Comparison of ENCODE assay signal across 9 mouse cellular contexts in genomic region chr1:86538383-86538782, GRCm38 (mm10). TPM values are rescaled to one million over a fixed set of nuclear protein-coding genes. Genes with fewer than 3 reads are reported as not detected.
DNase-seq lines count a peak whose midpoint lies in the region; TF ChIP-seq lines count a peak whose summit lies in the region.
"Had no signal": no experiment of that assay in that cellular context is flagged by ENCODE, and none has a peak within 500 bp of the region (broad histone marks: within the 10 kb centered on the region; RNA-seq: fewer than 3 reads in every experiment).

No protein-coding gene starts in this region.

- no peak overlapping the region for H3K4me3 ChIP-seq in cerebellum, adult 2 months (replicated peaks; ENCODE audit: insufficient read depth, low read depth, low read length)
- H3K4me3 ChIP-seq in left cerebral cortex, adult 2 months: no peak overlapping the region
- H3K4me3 ChIP-seq in E14TG2a.4 (replicated peaks; ENCODE audit: low read length): no peak overlapping the region
- H3K4me3 ChIP-seq: limb, embryonic 15.5 days had no signal

- DNase-seq in cerebellum, adult 2 months: peak in 1 of 2 experiments; percentile 15
- no peak for DNase-seq in cerebellum, adult 8-10 months
- DNase-seq in left cerebral cortex, adult 2 months (ENCODE audit: extremely low spot score in 1 of 2, low spot score in 2 of 2): no peak
- no peak for DNase-seq in left cerebral cortex, postnatal 36 days (ENCODE audit: low spot score in 2 of 2)
- DNase-seq in induced T-regulatory cell, adult 2 months (ENCODE audit: low read depth): peak; percentile 53
- DNase-seq in layer of hippocampus, postnatal 14 days (ENCODE audit: low spot score in 2 of 2): no peak
- DNase-seq in adrenal gland, adult (ENCODE audit: inconsistent age in 2 of 2, low spot score in 1 of 2): no peak

- no peaks in the 10 kb centered on the region for H3K9me3 ChIP-seq in E14TG2a.4 (ENCODE audit: low read length)
- H3K9me3 ChIP-seq: limb, embryonic 15.5 days had no signal

- WGBS in cerebellum, adult 2 months: 73% methylated on average over 3 of the region's 3 CpGs

- TF ChIP-seq CTCF in cerebellum, adult 2 months (IDR thresholded peaks at IDR 0.05; ENCODE audit: borderline replicate concordance, insufficient read depth, low read depth, low read length): peak; percentile 18; the same call in 1 of the 2 replicates
- peak; percentile 42 for TF ChIP-seq CTCF in left cerebral cortex, adult 2 months (IDR thresholded peaks at IDR 0.05)
- peak; percentile 55 for TF ChIP-seq CTCF in E14TG2a.4 (conservative IDR thresholded peaks at IDR 0.05; ENCODE audit: low read length)

- no peaks in the 10 kb centered on the region for H3K27me3 ChIP-seq in cerebellum, adult 2 months (ENCODE audit: control insufficient read depth, insufficient read depth, low read length)
- no peaks in the 10 kb centered on the region for H3K27me3 ChIP-seq in E14TG2a.4 (ENCODE audit: insufficient read depth, low read length)
- H3K27me3 ChIP-seq: limb, embryonic 15.5 days had no signal

- H3K4me1 ChIP-seq in cerebellum, adult 2 months (ENCODE audit: control insufficient read depth, insufficient read depth, low read length): no peaks in the 10 kb centered on the region
- peaks cover 22% of the 10 kb centered on the region for H3K4me1 ChIP-seq in E14TG2a.4 (replicated peaks; ENCODE audit: low read depth, low read length)
- H3K4me1 ChIP-seq: limb, embryonic 15.5 days had no signal

- intact Hi-C loops in left cerebral cortex, adult 2 months (cut with DNase I): no loop called here
- intact Hi-C loops in left cerebral cortex, postnatal 36 days (cut with DNase I): loop anchor here (10.0 kb wide), 1 partner anchor 184 kb away; the partner anchor contains the start of gene Ncl

- H3K36me3 ChIP-seq in E14TG2a.4 (ENCODE audit: insufficient read depth, low read length): peaks cover 18% of the 10 kb centered on the region

- TF ChIP-seq POLR2A in cerebellum, adult 2 months (IDR thresholded peaks at IDR 0.05; ENCODE audit: borderline replicate concordance, insufficient read depth, low read length): no peak

- H3K27ac ChIP-seq in cerebellum, adult 2 months (ENCODE audit: insufficient read depth, low read length): no peak overlapping the region
- H3K27ac ChIP-seq in left cerebral cortex, adult 2 months: no peak overlapping the region
- H3K27ac ChIP-seq: limb, embryonic 15.5 days had no signal

RNA-seq across cellular contexts. Expression of gene Ptma, which starts 11.9 kb away (rescaled TPM):
- 610 and 672 TPM in 2 replicates for polyA plus RNA-seq in cerebellum, adult 2 months (2012; rRNA removed)
- total RNA-seq in left cerebral cortex, adult 2 months (2021): 100 to 1,000 TPM; 353 to 363 TPM
- 100 to 1,000 TPM; 384 TPM for total RNA-seq in left cerebral cortex, postnatal 36 days (2021)
- 100 to 1,000 TPM; 453 to 549 TPM for total RNA-seq in layer of hippocampus, postnatal 14 days (2021)

RNA-seq across cellular contexts. Expression of gene Pde6d, which starts 44.0 kb away (rescaled TPM):
- 84.2 and 87.1 TPM in 2 replicates for polyA plus RNA-seq in cerebellum, adult 2 months (2012; rRNA removed)
- 10 to 100 TPM; 43.7 to 50.3 TPM for total RNA-seq in left cerebral cortex, adult 2 months (2021)
- 10 to 100 TPM; 53.3 to 62.6 TPM for total RNA-seq in left cerebral cortex, postnatal 36 days (2021)
- total RNA-seq in layer of hippocampus, postnatal 14 days (2021): 10 to 100 TPM; 57.8 to 61.8 TPM

RNA-seq across cellular contexts. Expression of gene Cops7b, which starts 44.3 kb away (rescaled TPM):
- 29.8 and 30.9 TPM in 2 replicates for polyA plus RNA-seq in cerebellum, adult 2 months (2012; rRNA removed)
- total RNA-seq in left cerebral cortex, adult 2 months (2021): 10 to 100 TPM; 24.5 TPM
- 10 to 100 TPM; 25.2 to 25.8 TPM for total RNA-seq in left cerebral cortex, postnatal 36 days (2021)
- 10 to 100 TPM; 22.8 to 24.4 TPM for total RNA-seq in layer of hippocampus, postnatal 14 days (2021)
